Mouse (Mus musculus) mesoderm, embryonic 11.5 days (tissue): ENCODE measurements around the gene Gm9602.
"Not testable (repeated sequence)": the region's sequence is repeated elsewhere in the genome, so short reads cannot be mapped to it uniquely, and the experiment has no call there.

Experiments
- DNase-seq: peaks from one replicate; pipeline ENCODE4 v3.0.0-alpha.2; 2012; ENCODE audit warnings: low read depth, low spot score

The Gm9602 gene

DNA sequence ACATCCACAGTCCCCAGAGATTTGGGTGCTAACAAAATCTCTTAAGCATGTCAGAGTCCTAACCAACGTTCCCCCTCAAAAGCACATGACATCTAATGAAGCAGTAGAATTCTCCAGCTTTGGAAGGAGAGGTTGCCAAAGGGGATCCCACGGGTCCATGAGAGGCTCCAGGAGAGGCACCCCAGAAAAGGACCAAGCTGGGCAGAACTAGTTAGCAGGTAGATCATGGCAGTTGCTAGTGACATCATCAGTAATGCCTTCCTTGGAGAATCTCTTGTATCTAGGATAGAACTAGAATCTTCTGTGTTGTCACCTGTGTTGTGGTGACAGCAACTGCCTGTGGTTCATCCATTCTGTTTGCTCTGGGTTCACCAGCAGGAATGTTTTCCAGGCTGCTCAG lies at the start of gene Gm9602:
Gm9602 (plus strand) TSS at position 301 of the 400 bp plus-strand sequence.
- not testable (repeated sequence) for DNase-seq

DNA sequence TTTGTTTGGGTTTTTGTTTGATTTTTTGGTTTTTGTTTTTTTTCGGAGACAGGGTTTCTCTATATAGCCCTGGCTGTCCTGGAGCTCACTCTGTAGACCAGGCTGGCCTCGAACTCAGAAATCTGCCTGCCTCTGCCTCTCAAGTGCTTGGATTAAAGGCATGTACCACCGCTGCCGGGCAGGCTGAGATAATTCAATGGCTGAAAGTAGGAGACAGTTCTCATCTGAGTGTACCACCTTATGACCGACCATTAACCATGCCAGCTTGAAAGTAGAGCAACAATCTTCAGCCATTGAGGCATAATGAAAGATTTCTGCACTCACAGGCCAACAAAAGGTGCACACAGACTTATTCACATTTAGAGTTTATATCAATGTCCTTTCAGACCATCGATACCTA lies 30.3 kb downstream of the Gm9602 start:
- DNase-seq: not testable (repeated sequence)

DNA sequence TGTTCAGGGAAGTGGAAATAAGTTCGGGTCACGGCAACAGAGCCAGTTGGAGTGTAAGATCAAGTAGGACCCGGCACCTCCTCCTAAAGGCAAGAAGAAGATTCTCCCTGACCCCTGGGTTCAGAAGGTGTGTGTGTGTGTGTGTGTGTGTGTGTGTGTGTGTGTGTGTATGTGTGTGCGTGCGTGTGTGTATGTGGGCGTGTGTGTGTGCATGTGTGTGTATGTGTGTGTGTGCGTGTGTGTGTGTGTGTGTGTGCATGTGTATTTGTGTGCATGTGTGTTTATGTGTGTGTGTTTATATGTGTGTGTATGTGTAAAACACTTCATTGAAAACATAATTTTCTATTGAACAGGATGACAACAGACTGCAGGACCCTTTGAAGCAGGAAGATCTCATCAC lies 45.8 kb downstream of the Gm9602 start:
- DNase-seq: not testable (repeated sequence)
